Mouse (Mus musculus) right cerebral cortex, adult 2 months (tissue): ENCODE data around the gene Pgam2.

ENCODE experiments used
- DNase-seq, 2 experiments: peaks; one replicate each; pipeline ENCODE4 v3.0.0; 2021 to 2022; ENCODE audit warnings: low spot score in 2 of 2

Gene Pgam2

DNA sequence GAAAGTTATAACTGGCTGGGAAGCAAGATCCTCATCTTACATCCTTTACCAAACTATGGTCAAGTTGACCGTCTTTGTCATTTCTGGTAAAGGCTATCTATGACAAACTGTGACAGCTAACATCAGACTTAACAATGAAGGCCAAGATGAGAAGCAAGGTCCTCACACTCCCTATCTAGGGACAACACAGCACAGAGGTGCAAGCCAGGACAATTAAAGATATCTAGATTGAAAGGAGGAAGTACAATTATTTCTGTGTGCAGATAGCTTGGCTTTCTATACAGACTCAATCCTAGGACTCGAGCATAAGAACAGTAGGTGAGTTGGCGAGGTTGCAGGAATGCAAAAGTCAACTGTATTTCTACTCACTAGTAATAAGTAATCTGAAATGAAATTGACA lies 2.2 kb upstream of the Pgam2 start:
- no peak for DNase-seq

DNA sequence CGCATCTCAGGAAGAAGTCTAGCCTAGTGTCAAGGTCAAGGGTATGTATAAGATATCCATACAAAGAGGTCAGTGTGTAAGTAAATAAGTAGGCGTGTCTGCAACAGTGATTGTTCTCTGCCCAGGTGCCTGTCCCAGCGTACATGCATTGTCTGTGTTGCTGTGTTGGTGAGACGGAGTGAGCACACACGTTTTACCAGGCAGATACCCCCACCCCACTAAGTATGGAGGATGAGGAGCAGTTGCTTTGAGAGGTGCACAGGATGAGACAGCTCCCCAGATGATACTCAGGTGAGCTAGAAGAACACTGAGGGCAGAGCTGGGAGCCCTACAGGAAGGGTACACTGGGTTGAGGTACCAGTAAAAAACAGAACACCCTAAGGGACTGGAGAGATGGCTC lies 641 bp upstream of the Pgam2 start:
- no peak for DNase-seq

- DNase-seq: no peak
Observed at GRCm38 (mm10) chr11:5802457-5803217, 896 bp downstream of the Pgam2 start.

- no peak for DNase-seq
Observed at GRCm38 (mm10) chr11:5802005-5802404, 1.5 kb downstream of the Pgam2 start.

- DNase-seq: no peak
Observed at GRCm38 (mm10) chr11:5801511-5801910, 2.0 kb downstream of the Pgam2 start.

DNA sequence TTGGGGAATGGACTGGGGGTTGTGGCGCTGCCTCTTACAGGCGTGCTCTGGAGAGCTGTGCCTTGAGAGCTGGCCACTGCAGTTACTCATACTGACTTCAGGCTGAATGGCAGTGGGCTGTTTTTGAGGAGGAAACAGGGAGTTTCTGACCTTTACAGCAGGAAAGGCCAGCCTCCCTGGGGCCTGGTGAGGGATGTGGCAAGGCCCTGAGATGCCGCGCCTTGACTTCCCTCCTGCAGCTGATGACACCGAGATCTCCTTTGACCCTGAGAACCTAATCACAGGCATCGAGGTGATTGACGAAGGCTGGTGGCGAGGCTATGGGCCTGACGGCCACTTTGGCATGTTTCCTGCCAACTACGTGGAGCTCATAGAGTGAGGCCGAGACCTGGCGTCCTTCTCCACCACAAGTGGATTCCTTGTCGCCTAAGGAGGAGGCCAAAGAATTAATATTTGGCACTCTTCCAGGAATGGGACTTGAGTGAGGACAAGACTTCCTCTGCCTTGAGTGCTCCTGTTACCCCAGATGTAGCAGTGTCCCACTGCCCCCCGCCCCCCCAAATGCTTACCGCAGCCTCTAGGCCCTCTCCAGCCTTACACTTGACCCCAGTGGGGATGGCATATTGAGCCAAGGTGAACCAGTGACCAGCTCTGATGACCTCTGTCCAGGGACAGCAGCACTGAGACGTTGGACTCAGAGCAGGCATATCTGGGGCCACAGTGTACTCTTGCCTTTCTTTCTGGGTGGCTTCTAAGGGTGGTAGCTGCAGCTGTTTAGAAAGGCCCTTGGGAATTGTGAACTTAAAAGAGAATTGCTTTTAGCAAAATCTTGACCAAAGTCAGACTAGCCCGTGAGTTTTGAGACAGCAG lies 3.7 kb downstream of the Pgam2 start:
- DNase-seq: no peak

DNA sequence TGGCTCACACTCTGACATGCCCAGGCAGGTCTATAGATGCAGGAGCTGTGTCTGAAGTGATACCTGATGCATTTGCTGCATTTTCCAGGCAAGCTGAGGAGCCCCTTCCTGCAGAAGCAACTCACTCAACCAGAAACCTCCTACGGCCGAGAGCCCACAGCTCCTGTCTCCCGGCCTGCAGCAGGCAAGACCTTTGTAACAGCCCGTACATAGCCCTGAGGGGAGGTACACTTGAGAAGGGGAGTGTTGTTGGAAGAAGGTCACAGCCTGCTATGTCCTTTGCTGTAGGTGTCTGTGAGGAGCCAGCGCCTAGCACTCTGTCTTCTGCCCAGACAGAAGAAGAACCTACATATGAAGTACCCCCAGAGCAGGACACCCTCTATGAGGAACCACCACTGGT lies 5.6 kb downstream of the Pgam2 start:
- no peak for DNase-seq

GRCm38 (mm10) chr11:5797371-5797770 lies 6.2 kb downstream of the Pgam2 start:
- DNase-seq: no peak

GRCm38 (mm10) chr11:5796939-5797338 lies 6.6 kb downstream of the Pgam2 start:
- no peak for DNase-seq

DNA sequence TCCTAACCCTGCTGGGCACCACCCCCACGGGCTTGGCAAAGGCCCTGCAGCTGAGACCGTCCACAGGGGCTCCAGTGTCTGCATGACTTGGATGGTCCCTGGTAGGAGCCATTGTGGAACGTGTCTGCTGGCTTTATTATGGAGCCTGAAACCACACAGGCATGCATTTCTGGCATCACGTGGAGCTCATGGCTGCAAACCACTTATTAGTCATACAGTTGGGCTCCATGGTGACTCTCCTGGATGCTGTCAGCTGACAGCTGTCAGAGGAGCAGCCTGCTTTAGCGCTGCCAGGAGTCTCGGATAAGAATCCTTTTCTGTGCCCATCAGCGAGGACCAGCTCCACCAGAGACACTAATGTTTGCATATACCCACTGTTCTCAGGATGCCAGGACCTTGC lies 7.8 kb downstream of the Pgam2 start:
- peak; percentile 40 to 62 for DNase-seq

- DNase-seq: no peak
Observed at GRCm38 (mm10) chr11:5795290-5795689, 8.2 kb downstream of the Pgam2 start.

- DNase-seq: no peak
Observed at GRCm38 (mm10) chr11:5790431-5790830, 13.1 kb downstream of the Pgam2 start.

DNA sequence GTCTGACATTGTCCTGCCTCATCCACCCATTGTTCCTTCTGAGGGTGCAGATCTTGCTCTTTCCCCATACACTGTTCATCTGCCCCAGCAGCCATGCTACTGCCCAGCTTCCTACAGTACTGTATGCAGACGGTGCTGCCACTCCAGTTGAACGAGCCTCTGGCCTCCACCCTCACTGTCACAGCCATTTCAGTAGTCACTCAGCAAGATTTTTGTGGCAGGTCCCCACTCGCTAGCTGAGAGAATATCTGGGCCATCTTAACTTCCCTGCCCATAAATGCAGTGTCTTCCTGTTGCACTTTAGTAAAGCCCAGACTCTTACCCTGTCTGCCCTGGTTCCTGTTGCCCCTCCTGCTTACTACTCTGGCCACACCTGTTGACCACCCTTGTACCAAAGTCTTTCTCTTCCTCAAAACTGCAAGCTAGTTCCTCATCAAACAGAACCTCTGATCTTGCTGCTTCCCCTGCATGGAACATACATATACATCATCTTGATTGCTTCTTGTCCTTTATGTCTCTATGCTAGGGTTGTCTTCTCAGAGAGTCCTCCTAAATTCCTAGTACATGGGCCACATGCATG lies 13.7 kb downstream of the Pgam2 start:
- DNase-seq: no peak

DNA sequence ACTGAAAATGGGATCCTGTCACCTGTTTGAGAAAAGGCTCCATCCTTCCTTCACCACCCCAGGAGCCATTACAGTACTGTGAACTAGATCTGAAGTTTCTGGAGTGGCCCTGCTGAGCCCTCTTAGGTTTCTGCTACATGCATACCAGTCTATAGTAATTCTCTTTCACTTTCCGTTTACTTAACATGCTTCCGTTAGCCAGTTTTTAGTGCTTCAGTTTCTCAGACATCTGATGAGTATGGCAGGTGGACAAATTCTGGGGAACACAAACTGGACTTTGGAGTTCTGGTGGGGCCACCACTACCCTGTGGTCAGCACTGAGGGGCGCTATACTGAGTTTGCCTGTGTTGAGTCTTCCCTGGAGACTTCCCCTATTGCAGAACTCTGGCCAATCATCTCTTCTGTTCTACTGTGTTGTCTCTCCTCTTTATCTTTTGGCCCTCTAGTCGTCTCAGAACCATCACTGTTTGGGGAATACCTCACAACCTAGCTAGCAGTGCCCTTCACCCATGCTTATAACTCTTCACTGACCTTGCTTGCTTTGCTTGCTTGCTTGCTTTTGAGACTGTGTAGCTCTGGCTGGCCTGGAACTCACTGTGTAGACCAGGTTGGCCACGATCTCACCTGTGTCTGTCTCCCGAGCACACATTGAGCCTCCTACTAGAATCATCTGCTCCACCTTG lies 14.3 kb downstream of the Pgam2 start:
- no peak for DNase-seq

- peak; percentile 95 to 96 for DNase-seq
Observed at GRCm38 (mm10) chr11:5788056-5789014, 15.2 kb downstream of the Pgam2 start, which contains the start of gene Dbnl. Dbnl (plus strand) TSS chr11:5788488.

DNA sequence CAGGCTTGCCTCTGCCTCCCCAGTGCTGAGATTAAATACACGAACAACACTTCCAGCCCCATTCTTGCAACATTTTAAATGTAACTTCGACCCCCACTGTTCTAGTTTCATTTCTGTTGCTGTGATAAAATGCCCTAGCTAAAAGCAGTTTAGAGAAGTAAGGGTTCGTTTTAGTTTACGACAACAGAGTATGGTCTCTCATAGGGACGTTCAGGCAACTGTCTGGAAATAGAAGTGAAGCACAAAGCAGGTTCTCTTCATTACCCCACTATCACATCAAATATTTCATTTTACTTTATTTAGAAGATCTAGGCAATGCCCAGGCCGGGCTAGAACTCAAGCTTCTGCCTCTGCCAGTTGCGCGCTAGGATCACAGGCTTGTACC lies 15.9 kb downstream of the Pgam2 start:
- no peak for DNase-seq

- no peak for DNase-seq
Observed at GRCm38 (mm10) chr11:5785732-5786131, 17.8 kb downstream of the Pgam2 start.

GRCm38 (mm10) chr11:5782199-5782944 lies 21.2 kb downstream of the Pgam2 start:
- DNase-seq: no peak

GRCm38 (mm10) chr11:5780035-5780499 lies 23.5 kb downstream of the Pgam2 start:
- no peak for DNase-seq

GRCm38 (mm10) chr11:5778481-5778880 lies 25.1 kb downstream of the Pgam2 start:
- no peak for DNase-seq
